Mouse (Mus musculus) midbrain, postnatal 0 days (tissue): Measurements from ENCODE around the gene Olfr675. TPM values are rescaled to one million over a fixed set of nuclear protein-coding genes. Genes with fewer than 3 reads are reported as not detected.
"Not testable (repeated sequence)": the region's sequence is repeated elsewhere in the genome, so short reads cannot be mapped to it uniquely, and the experiment has no call there.

Experiments used
- ATAC-seq: fragments of 200-750 bp; cut with Nextera tagmentation; 2 replicates; pipeline ENCODE4 v1.8.0; 2017; ENCODE audit warnings: moderate number of reproducible peaks, mild to moderate bottlenecking, moderate TSS enrichment, moderate library complexity; ENCODE audit not compliant: low FRiP score
- DNase-seq: peaks from one replicate; pipeline ENCODE4 v3.0.0-alpha.2; 2015; ENCODE audit warnings: low spot score
- H3K27ac ChIP-seq: fragments of 300-500 bp; sonication (generic); 2 replicates; pipeline ENCODE4 v1.5.1; 2014; ENCODE audit warnings: low read depth, mild to moderate bottlenecking, low read length, mixed read lengths
- H3K27me3 ChIP-seq: fragments of 300-500 bp; sonication (generic); 2 replicates; pipeline ENCODE4 v1.6.1; 2014; ENCODE audit warnings: low read length, control low read depth, mixed read lengths; ENCODE audit not compliant: insufficient read depth
- H3K36me3 ChIP-seq: fragments of 300-500 bp; sonication (generic); 2 replicates; pipeline ENCODE4 v1.6.1; 2014; ENCODE audit warnings: low read length, control low read depth, mixed read lengths; ENCODE audit not compliant: insufficient read depth
- H3K4me1 ChIP-seq: fragments of 300-500 bp; sonication (generic); 2 replicates; pipeline ENCODE4 v1.6.1; 2014; ENCODE audit warnings: mild to moderate bottlenecking, control low read depth, antibody characterized with exemption, low read length, mixed read lengths; ENCODE audit not compliant: insufficient read depth
- H3K4me2 ChIP-seq: fragments of 300-500 bp; sonication (generic); 2 replicates; pipeline ENCODE4 v1.6.1; 2014; ENCODE audit warnings: low read depth, mild to moderate bottlenecking, low read length, mixed read lengths; ENCODE audit not compliant: poor library complexity, severe bottlenecking
- H3K4me3 ChIP-seq: fragments of 300-500 bp; sonication (generic); 2 replicates; pipeline ENCODE4 v1.5.1; 2014; ENCODE audit warnings: low read depth, mild to moderate bottlenecking, low read length, moderate library complexity
- H3K9ac ChIP-seq: fragments of 300-500 bp; sonication (generic); replicated peaks from 2 replicates; pipeline ENCODE4 v1.6.1; 2014; ENCODE audit warnings: mild to moderate bottlenecking, low read length, moderate library complexity, mixed read lengths; ENCODE audit not compliant: poor library complexity, severe bottlenecking
- H3K9me3 ChIP-seq: fragments of 300-500 bp; sonication (generic); 2 replicates; pipeline ENCODE4 v1.6.1; 2016; ENCODE audit warnings: low read length, control low read depth
- CTCF ChIP-seq: IDR thresholded peaks from 2 replicates; pipeline ENCODE4 v1.5.1; 2016; ENCODE audit warnings: antibody characterized with exemption, mild to moderate bottlenecking
- WGBS: fragments of 180-500 bp; shearing (Covaris S2); extraction: QIAGEN DNeasy Blood & Tissue Kit; methylation state at CpG from one replicate; pipeline ENCODE4 v1.1.7; 2014; 5-methylcytosine and 5-hydroxymethylcytosine counted together
- polyA plus RNA-seq: library from polyadenylated mRNA; unstranded; fragments of >200 nt; fragmentation: Nextera tagmentation; extraction: Ambion mirVana; gene quantifications from 2 replicates; pipeline ENCODE4 v1.2.1, GENCODE M21; 2015
- total RNA-seq: library from RNA; depleted of rRNA; stranded (reverse); fragments of >200 nt; gene quantifications from 2 replicates; pipeline ENCODE4 v1.2.3, GENCODE M21; 2014; rRNA removed

Gene Olfr675
- total RNA-seq (not detected in 2 replicates), polyA plus RNA-seq (not detected in 2 replicates)

- ATAC-seq (no peak), DNase-seq (no peak)
- H3K4me1 ChIP-seq, result no peaks in the 10 kb centered on the region
- H3K27ac ChIP-seq, result no peak within 1 kb of the TSS
- no peak within 1 kb of the TSS for H3K4me2 ChIP-seq
- TF ChIP-seq CTCF, result no peak
- no peaks in the 10 kb centered on the region for H3K27me3 ChIP-seq
- H3K36me3 ChIP-seq, result no peaks in the 10 kb centered on the region
- 66% methylated on average over 1 of the region's 1 CpGs for WGBS
- no peaks in the 10 kb centered on the region for H3K9me3 ChIP-seq
- no peak within 1 kb of the TSS for H3K4me3 ChIP-seq
- no peak within 1 kb of the TSS for H3K9ac ChIP-seq
These were observed at the start of gene Olfr675 for GRCm38 (mm10) chr7:105028360-105028759. Olfr675 (minus strand) TSS chr7:105028460.

GRCm38 (mm10) chr7:105064175-105064574 is 35.9 kb upstream of the Olfr675 start, which contains the start of gene Olfr678:
Olfr678 (plus strand) TSS chr7:105064475.
- H3K36me3 ChIP-seq, result no peaks in the 10 kb centered on the region
- no peak within 1 kb of the TSS for H3K9ac ChIP-seq
- H3K4me1 ChIP-seq, result no peaks in the 10 kb centered on the region
- DNase-seq, result no peak
- no peak within 1 kb of the TSS for H3K4me3 ChIP-seq
- H3K27me3 ChIP-seq, result no peaks in the 10 kb centered on the region
- 96% methylated on average over 1 of the region's 1 CpGs for WGBS
- no peak within 1 kb of the TSS for H3K4me2 ChIP-seq
- TF ChIP-seq CTCF, result no peak
- H3K9me3 ChIP-seq, result no peaks in the 10 kb centered on the region
- H3K27ac ChIP-seq, result no peak within 1 kb of the TSS
- no peak for ATAC-seq

- Histone ChIP-seq H3K27me3 (no peaks in the 10 kb centered on the region), H3K4me1 (no peaks in the 10 kb centered on the region), H3K27ac (no peak overlapping the region), H3K9ac (no peak overlapping the region), H3K36me3 (no peaks in the 10 kb centered on the region), H3K4me3 (no peak overlapping the region), H3K9me3 (no peaks in the 10 kb centered on the region), H3K4me2 (no peak overlapping the region)
- peak; percentile 62 for TF ChIP-seq CTCF
- ATAC-seq (no peak), DNase-seq (peak; percentile 8)
These were observed 30.7 kb upstream of the Olfr675 start for GRCm38 (mm10) chr7:105058951-105059350.

- WGBS, result 64% methylated on average over 5 of the region's 5 CpGs
- H3K27me3 ChIP-seq, H3K9me3 ChIP-seq, H3K9ac ChIP-seq, H3K4me1 ChIP-seq, H3K4me2 ChIP-seq, H3K27ac ChIP-seq, ATAC-seq, H3K4me3 ChIP-seq, H3K36me3 ChIP-seq: not testable (repeated sequence)
- peak; percentile 30 for DNase-seq
- peak; percentile 50 for TF ChIP-seq CTCF
These were observed 5.6 kb upstream of the Olfr675 start for GRCm38 (mm10) chr7:105033836-105034235.

GRCm38 (mm10) chr7:105032398-105032797 is 4.1 kb upstream of the Olfr675 start, which contains the start of gene Olfr676:
Olfr676 (plus strand) TSS chr7:105032698.
- Histone ChIP-seq H3K27ac (no peak within 1 kb of the TSS), H3K27me3 (no peaks in the 10 kb centered on the region), H3K9me3 (no peaks in the 10 kb centered on the region), H3K9ac (no peak within 1 kb of the TSS), H3K36me3 (no peaks in the 10 kb centered on the region), H3K4me2 (no peak within 1 kb of the TSS), H3K4me1 (no peaks in the 10 kb centered on the region), H3K4me3 (no peak within 1 kb of the TSS)
- no peak for TF ChIP-seq CTCF
- DNase-seq, result no peak
- ATAC-seq, result no peak

GRCm38 (mm10) chr7:105022530-105022929 is 5.7 kb downstream of the Olfr675 start:
- TF ChIP-seq CTCF, result peak; percentile 68
- ATAC-seq, result no peak
- no peaks in the 10 kb centered on the region for H3K9me3 ChIP-seq
- no peaks in the 10 kb centered on the region for H3K27me3 ChIP-seq
- H3K4me1 ChIP-seq, result no peaks in the 10 kb centered on the region
- H3K4me2 ChIP-seq, result no peak overlapping the region
- H3K4me3 ChIP-seq, result no peak overlapping the region
- H3K27ac ChIP-seq, result no peak overlapping the region
- 80% methylated on average over 1 of the region's 1 CpGs for WGBS
- peak; percentile 40 for DNase-seq
- H3K9ac ChIP-seq, result no peak overlapping the region
- H3K36me3 ChIP-seq, result no peaks in the 10 kb centered on the region
